Mouse (Mus musculus) layer of hippocampus, adult 6 months (tissue): ENCODE measurements around the gene Eid3. TPM values are rescaled to one million over a fixed set of nuclear protein-coding genes. Genes with fewer than 3 reads are reported as not detected.

ENCODE experiments used
- long read RNA-seq, 2 experiments: library from polyadenylated mRNA; unstranded; transcript quantifications; one replicate each; pipeline ENCODE4 v2.0.0; 2019 to 2020
- polyA plus RNA-seq: library from polyadenylated mRNA; unstranded; fragments of <200 nt; fragmentation: Nextera tagmentation; gene quantifications from 2 replicates; pipeline ENCODE4 v1.2.3, GENCODE M21; 2021

The Eid3 gene
- polyA plus RNA-seq: not detected in 2 replicates
- long read RNA-seq, experiment 1: 0 reads
- long read RNA-seq, experiment 2: 0 reads

GRCm38 (mm10) chr10:82866356-82866755 lies at the start of gene Eid3:
Gene Eid3, plus strand, starts transcription at chr10:82866626.

GRCm38 (mm10) chr10:82833926-82834325 lies 32.5 kb upstream of the Eid3 start, which contains the start of gene Txnrd1:
Gene Txnrd1, plus strand, starts transcription at chr10:82833951.

Other genes with a start within 250 kb of the Eid3 start
- 46.1 and 50.8 TPM in 2 replicates for gene 1190007I07Rik, start 243.4 kb upstream of the Eid3 start, polyA plus RNA-seq
- 27.4 and 28.0 TPM in 2 replicates for gene Tdg, start 236.8 kb upstream of the Eid3 start, polyA plus RNA-seq
- gene Glt8d2, start 176.0 kb upstream of the Eid3 start, polyA plus RNA-seq: 11.7 and 13.3 TPM in 2 replicates
- 14.3 and 15.3 TPM in 2 replicates for gene Hcfc2, start 170.5 kb upstream of the Eid3 start, polyA plus RNA-seq
- 19.3 and 23.1 TPM in 2 replicates for gene Nfyb, start 102.5 kb upstream of the Eid3 start, polyA plus RNA-seq
- 22.2 and 22.9 TPM in 2 replicates for gene Txnrd1, start 32.7 kb upstream of the Eid3 start, polyA plus RNA-seq
- gene Chst11, start 118.9 kb downstream of the Eid3 start, polyA plus RNA-seq: 5.4 TPM in 2 replicates